8 mouse cellular contexts compared by ENCODE assay signal in the genomic region with DNA sequence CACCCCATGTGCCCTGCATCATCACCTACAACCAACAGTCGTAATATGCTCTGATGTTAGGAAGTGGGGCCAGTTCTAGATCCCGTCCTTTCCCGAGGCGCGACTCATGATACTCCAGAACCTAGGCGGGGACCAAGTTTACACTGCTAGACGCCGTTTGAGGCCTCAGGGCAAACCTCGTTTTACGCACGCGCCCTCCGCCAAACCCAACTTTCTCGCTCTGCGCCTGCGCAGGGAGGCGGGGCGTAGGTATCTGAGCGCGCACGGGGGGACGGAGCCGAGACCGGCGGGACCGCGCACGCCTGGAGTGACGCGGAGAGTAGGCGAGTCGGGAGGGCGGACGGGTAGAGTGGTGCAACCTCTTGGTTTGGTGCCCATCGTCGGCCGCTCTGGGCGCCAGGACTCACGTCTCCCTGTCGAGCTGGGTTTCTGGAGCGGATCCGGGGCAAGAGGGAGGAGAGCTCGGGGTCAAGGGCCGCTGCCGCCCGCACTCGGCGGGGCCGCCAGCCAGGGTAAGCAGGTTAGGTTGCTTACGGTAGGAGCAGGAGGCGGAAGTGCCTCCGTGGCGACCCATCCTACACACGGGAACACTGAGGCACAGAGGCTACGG. TPM values are rescaled to one million over a fixed set of nuclear protein-coding genes. Genes with fewer than 3 reads are reported as not detected.
DNase-seq lines count a peak whose midpoint lies in the region; ATAC-seq lines count a peak whose summit lies in the region.

TSS of gene Cnot8 (plus strand) at position 457 of the 610 bp plus-strand sequence.

- peak within 1 kb of the TSS; percentile 83 for H3K4me2 ChIP-seq in hindbrain, embryonic 12.5 days (replicated peaks)

- peak within 1 kb of the TSS; percentile 88 for H3K9ac ChIP-seq in hindbrain, embryonic 12.5 days

- peak; percentile 99 for DNase-seq in NIH3T3 (ENCODE audit: low read depth)
- DNase-seq in cerebellum, postnatal 10 days: peak; percentile 99 to 100
- DNase-seq in frontal cortex, postnatal 10 days (ENCODE audit: low spot score in 2 of 2): peak; percentile 98 to 99
- DNase-seq in layer of hippocampus, postnatal 14 days (ENCODE audit: low spot score in 2 of 2): peak; percentile 99
- peak; percentile 99 for DNase-seq in lung, postnatal 14 days
- peak; percentile 98 for DNase-seq in retina, adult 2 months (ENCODE audit: low read depth, low spot score)
- DNase-seq in thymus, postnatal 36 days: peak; percentile 99

- no peaks in the 10 kb centered on the region for H3K9me3 ChIP-seq in hindbrain, embryonic 12.5 days (replicated peaks)

- ATAC-seq in hindbrain, embryonic 12.5 days (ENCODE audit: low FRiP score): peak; percentile 96

- peaks cover 2% of the 10 kb centered on the region for H3K27me3 ChIP-seq in hindbrain, embryonic 12.5 days

- WGBS in hindbrain, embryonic 12.5 days: under 1% methylated on average over 55 of the region's 55 CpGs

- H3K36me3 ChIP-seq in hindbrain, embryonic 12.5 days: no peaks in the 10 kb centered on the region

- peaks cover 25% of the 10 kb centered on the region for H3K4me1 ChIP-seq in hindbrain, embryonic 12.5 days

- peak within 1 kb of the TSS; percentile 94 for H3K4me3 ChIP-seq in hindbrain, embryonic 12.5 days

- H3K27ac ChIP-seq in hindbrain, embryonic 12.5 days: peak within 1 kb of the TSS; percentile 84

RNA-seq across cellular contexts. Expression of gene Cnot8, which starts in this region (rescaled TPM):
- polyA plus RNA-seq in hindbrain, embryonic 12.5 days (2016; fragmentation: Nextera tagmentation; extraction: Ambion mirVana): 105 and 109 TPM in 2 replicates
- total RNA-seq in layer of hippocampus, postnatal 14 days (2021): 10 to 100 TPM; 48.2 to 50.3 TPM

Comparison
In these comparisons a context has a peak if more than half of its experiments do, and no peak if none do; other contexts are left out.
1. Peak in every context shown above with its lines: DNase-seq, ATAC-seq, H3K4me3 ChIP-seq and H3K27ac ChIP-seq.